Mouse (Mus musculus) layer of hippocampus, adult 2 months (tissue): ENCODE measurements around the gene Tcfl5. TPM values are rescaled to one million over a fixed set of nuclear protein-coding genes. Genes with fewer than 3 reads are reported as not detected.

Experiments
- DNase-seq, 2 experiments: peaks; one replicate each; pipeline ENCODE4 v3.0.0; 2022; ENCODE audit warnings: low spot score in 2 of 2
- H3K27ac ChIP-seq: fragments of 200-600 bp; 2 replicates; pipeline ENCODE4 v1.8.1; 2022
- H3K4me3 ChIP-seq: fragments of 200-600 bp; 2 replicates; pipeline ENCODE4 v1.8.1; 2022; ENCODE audit warnings: mild to moderate bottlenecking
- CTCF ChIP-seq: fragments of 200-600 bp; conservative IDR thresholded peaks from 2 replicates; pipeline ENCODE4 v1.8.1; 2022; ENCODE audit warnings: antibody characterized with exemption, mild to moderate bottlenecking, moderate library complexity
- total RNA-seq, 2 experiments: library from RNA; stranded (reverse); gene quantifications; 2 replicates each; pipeline ENCODE4 v1.2.3; 2021

Gene Tcfl5
- total RNA-seq, 2 experiments from 2014 or later = 0.47 TPM; not detected in 1

GRCm38 (mm10) chr2:180654666-180655065, 12.2 kb upstream of the Tcfl5 start:
- Histone ChIP-seq H3K4me3 (no peak overlapping the region), H3K27ac (no peak overlapping the region)
- no peak for TF ChIP-seq CTCF
- DNase-seq = no peak

GRCm38 (mm10) chr2:180646841-180647240, 4.3 kb upstream of the Tcfl5 start:
- DNase-seq = no peak
- H3K4me3 ChIP-seq = no peak overlapping the region
- no peak overlapping the region for H3K27ac ChIP-seq
- peak; percentile 36 for TF ChIP-seq CTCF

- no peak for TF ChIP-seq CTCF
- Histone ChIP-seq H3K27ac (no peak overlapping the region), H3K4me3 (no peak overlapping the region)
- no peak for DNase-seq
These were observed 1.1 kb upstream of the Tcfl5 start for GRCm38 (mm10) chr2:180643626-180644025.

- Histone ChIP-seq H3K27ac (no peak overlapping the region), H3K4me3 (no peak overlapping the region)
- no peak for DNase-seq
- TF ChIP-seq CTCF = no peak
These were observed 643 bp downstream of the Tcfl5 start for GRCm38 (mm10) chr2:180641576-180642554.

GRCm38 (mm10) chr2:180611882-180612281, 30.6 kb downstream of the Tcfl5 start:
- DNase-seq = no peak
- no peak overlapping the region for H3K4me3 ChIP-seq
- TF ChIP-seq CTCF = no peak

GRCm38 (mm10) chr2:180610283-180610682, 32.2 kb downstream of the Tcfl5 start:
- Histone ChIP-seq H3K27ac (no peak overlapping the region), H3K4me3 (no peak overlapping the region)
- no peak for TF ChIP-seq CTCF
- no peak for DNase-seq

More at GRCm38 (mm10) chr2:180611882-180612281, 30.6 kb downstream of the Tcfl5 start:
- no peak overlapping the region for H3K27ac ChIP-seq

- peak; percentile 17; the same call in 1 of the 2 replicates for TF ChIP-seq CTCF
- DNase-seq = no peak
- no peak overlapping the region for H3K4me3 ChIP-seq
- H3K27ac ChIP-seq = no peak overlapping the region
These were observed 37.7 kb downstream of the Tcfl5 start for GRCm38 (mm10) chr2:180604781-180605180.

- Histone ChIP-seq H3K27ac (peak overlapping the region; percentile 14; the same call in 1 of the 2 replicates), H3K4me3 (no peak overlapping the region)
- TF ChIP-seq CTCF = no peak
- no peak for DNase-seq
These were observed 41.9 kb downstream of the Tcfl5 start for GRCm38 (mm10) chr2:180600569-180601021.

GRCm38 (mm10) chr2:180598157-180598705, 44.3 kb downstream of the Tcfl5 start:
- peak overlapping the region; percentile 31; the same call in 1 of the 2 replicates for H3K4me3 ChIP-seq
- TF ChIP-seq CTCF = no peak
- H3K27ac ChIP-seq = peak overlapping the region; percentile 70
- no peak for DNase-seq

GRCm38 (mm10) chr2:180597490-180597889, 45.0 kb downstream of the Tcfl5 start, which contains the start of gene Col9a3:
TSS of gene Col9a3 (plus strand) at chr2:180597790.
- Histone ChIP-seq H3K4me3 (peak within 1 kb of the TSS; percentile 31; the same call in 1 of the 2 replicates), H3K27ac (peak within 1 kb of the TSS; percentile 70)
- no peak for DNase-seq
- no peak for TF ChIP-seq CTCF

GRCm38 (mm10) chr2:180589123-180589831, 53.2 kb downstream of the Tcfl5 start, which contains the start of gene Ogfr:
TSS of gene Ogfr (plus strand) at chr2:180589245.
- Histone ChIP-seq H3K4me3 (peak within 1 kb of the TSS; percentile 91), H3K27ac (peak within 1 kb of the TSS; percentile 99)
- peak; percentile 71 to 83 for DNase-seq
- TF ChIP-seq CTCF = peak; percentile 70

- Histone ChIP-seq H3K4me3 (peak overlapping the region; percentile 91), H3K27ac (peak overlapping the region; percentile 99)
- no peak for TF ChIP-seq CTCF
- DNase-seq = no peak
These were observed 53.8 kb downstream of the Tcfl5 start for GRCm38 (mm10) chr2:180588736-180589122.
